Mouse (Mus musculus) forebrain, embryonic 11.5 days (tissue): ENCODE data around the gene Khk. TPM values are rescaled to one million over a fixed set of nuclear protein-coding genes. Genes with fewer than 3 reads are reported as not detected.
"Not testable (repeated sequence)": the region's sequence is repeated elsewhere in the genome, so short reads cannot be mapped to it uniquely, and the experiment has no call there.

ENCODE experiments used
- ATAC-seq: fragments of 200-750 bp; cut with Nextera tagmentation; replicated peaks from 2 replicates; pipeline ENCODE4 v1.8.0; 2017; ENCODE audit warnings: moderate TSS enrichment; ENCODE audit not compliant: low FRiP score
- DNase-seq: peaks from one replicate; pipeline ENCODE4 v3.0.0-alpha.2; 2017; ENCODE audit warnings: low spot score
- H3K27ac ChIP-seq: fragments of 300-500 bp; sonication (generic); 2 replicates; pipeline ENCODE4 v1.5.1; 2014; ENCODE audit warnings: low read depth, low read length
- H3K27me3 ChIP-seq: fragments of 300-500 bp; sonication (generic); 2 replicates; pipeline ENCODE4 v1.6.1; 2014; ENCODE audit warnings: mild to moderate bottlenecking, low read length, mixed read lengths; ENCODE audit not compliant: control insufficient read depth, insufficient read depth
- H3K36me3 ChIP-seq: fragments of 300-500 bp; sonication (generic); 2 replicates; pipeline ENCODE4 v1.6.1; 2014; ENCODE audit warnings: mild to moderate bottlenecking, low read length, moderate library complexity, mixed read lengths; ENCODE audit not compliant: control insufficient read depth, insufficient read depth
- H3K4me1 ChIP-seq: fragments of 300-500 bp; sonication (generic); replicated peaks from 2 replicates; pipeline ENCODE4 v1.6.1; 2014; ENCODE audit warnings: low read length, mixed read lengths; ENCODE audit not compliant: control insufficient read depth, insufficient read depth
- H3K4me2 ChIP-seq: fragments of 300-500 bp; sonication (generic); 2 replicates; pipeline ENCODE4 v1.6.1; 2014; ENCODE audit warnings: low read depth, mild to moderate bottlenecking, low read length, moderate library complexity, mixed read lengths; ENCODE audit not compliant: severe bottlenecking
- H3K4me3 ChIP-seq: fragments of 300-500 bp; sonication (generic); 2 replicates; pipeline ENCODE4 v1.5.1; 2014; ENCODE audit warnings: low read depth, low read length
- H3K9ac ChIP-seq: fragments of 300-500 bp; sonication (generic); 2 replicates; pipeline ENCODE4 v1.6.1; 2014; ENCODE audit warnings: low read length
- H3K9me3 ChIP-seq: fragments of 300-500 bp; sonication (generic); 2 replicates; pipeline ENCODE4 v1.6.1; 2016; ENCODE audit warnings: low read length, mixed read lengths; ENCODE audit not compliant: control insufficient read depth
- WGBS: fragments of 180-500 bp; shearing (Covaris S2); extraction: QIAGEN DNeasy Blood & Tissue Kit; methylation state at CpG from one replicate; pipeline ENCODE4 v1.1.7; 2014; 5-methylcytosine and 5-hydroxymethylcytosine counted together
- polyA plus RNA-seq: library from polyadenylated mRNA; unstranded; fragments of >200 nt; fragmentation: Nextera tagmentation; extraction: Ambion mirVana; gene quantifications from 2 replicates; pipeline ENCODE4 v1.2.1, GENCODE M21; 2014

The Khk gene
- polyA plus RNA-seq, result 6.9 and 7.1 TPM in 2 replicates

- Histone ChIP-seq H3K9ac (peak within 1 kb of the TSS; percentile 65), H3K9me3 (no peaks in the 10 kb centered on the region), H3K27me3 (no peaks in the 10 kb centered on the region), H3K4me1 (peaks cover 10% of the 10 kb centered on the region), H3K4me3 (peak within 1 kb of the TSS; percentile 45), H3K4me2 (peak within 1 kb of the TSS; percentile 77), H3K36me3 (no peaks in the 10 kb centered on the region), H3K27ac (peak within 1 kb of the TSS; percentile 71; the same call in 1 of the 2 replicates)
- ATAC-seq (peak; percentile 78), DNase-seq (peak; percentile 98)
- WGBS, result 1% methylated on average over 37 of the region's 40 CpGs
These were observed at the start of gene Khk for GRCm38 (mm10) chr5:30921256-30922033. TSS of gene Khk (plus strand) at chr5:30921431.

- Histone ChIP-seq H3K4me1 (peaks cover 8% of the 10 kb centered on the region; the same call in 1 of the 2 replicates), H3K36me3 (peaks cover 16% of the 10 kb centered on the region), H3K4me3 (no peak overlapping the region), H3K4me2 (no peak overlapping the region), H3K27me3 (no peaks in the 10 kb centered on the region), H3K27ac (no peak overlapping the region), H3K9ac (no peak overlapping the region), H3K9me3 (no peaks in the 10 kb centered on the region)
- 96% methylated on average over 9 of the region's 9 CpGs for WGBS
- DNase-seq (no peak), ATAC-seq (no peak)
These were observed 48.7 kb upstream of the Khk start for GRCm38 (mm10) chr5:30872574-30872973.

GRCm38 (mm10) chr5:30874365-30874764 lies 46.9 kb upstream of the Khk start:
- Histone ChIP-seq H3K27ac (no peak overlapping the region), H3K4me2 (no peak overlapping the region), H3K36me3 (peaks cover 16% of the 10 kb centered on the region), H3K4me3 (no peak overlapping the region), H3K4me1 (peaks cover 6% of the 10 kb centered on the region; the same call in 1 of the 2 replicates), H3K9ac (no peak overlapping the region), H3K9me3 (no peaks in the 10 kb centered on the region), H3K27me3 (no peaks in the 10 kb centered on the region)
- WGBS, result 89% methylated on average over 7 of the region's 7 CpGs
- no peak for DNase-seq
- no peak for ATAC-seq

GRCm38 (mm10) chr5:30878616-30879015 lies 42.6 kb upstream of the Khk start:
- H3K9me3 ChIP-seq, result no peaks in the 10 kb centered on the region
- ATAC-seq, result no peak

GRCm38 (mm10) chr5:30879347-30879943 lies 41.8 kb upstream of the Khk start:
- DNase-seq (no peak), ATAC-seq (no peak)
- H3K9me3 ChIP-seq, result no peaks in the 10 kb centered on the region
- no peak overlapping the region for H3K9ac ChIP-seq
- no peak overlapping the region for H3K27ac ChIP-seq
- 76% methylated on average over 5 of the region's 5 CpGs for WGBS
- H3K4me2 ChIP-seq, result no peak overlapping the region
- H3K36me3 ChIP-seq, result peaks cover 9% of the 10 kb centered on the region
- no peak overlapping the region for H3K4me3 ChIP-seq
- no peaks in the 10 kb centered on the region for H3K4me1 ChIP-seq
- H3K27me3 ChIP-seq, result no peaks in the 10 kb centered on the region

More at GRCm38 (mm10) chr5:30878616-30879015, 42.6 kb upstream of the Khk start:
- Histone ChIP-seq H3K4me3 (no peak overlapping the region), H3K4me1 (no peaks in the 10 kb centered on the region), H3K27ac (no peak overlapping the region), H3K27me3 (no peaks in the 10 kb centered on the region), H3K4me2 (no peak overlapping the region), H3K36me3 (peaks cover 9% of the 10 kb centered on the region), H3K9ac (no peak overlapping the region)
- no peak for DNase-seq
- 70% methylated on average over 6 of the region's 6 CpGs for WGBS

GRCm38 (mm10) chr5:30881839-30882238 lies 39.4 kb upstream of the Khk start:
- not testable (repeated sequence) for H3K4me2 ChIP-seq
- 85% methylated on average over 4 of the region's 4 CpGs for WGBS

GRCm38 (mm10) chr5:30886209-30886608 lies 35.0 kb upstream of the Khk start:
- Histone ChIP-seq H3K4me1 (peaks cover 3% of the 10 kb centered on the region; the same call in 1 of the 2 replicates), H3K27ac (no peak overlapping the region), H3K9me3 (no peaks in the 10 kb centered on the region), H3K27me3 (no peaks in the 10 kb centered on the region), H3K4me2 (no peak overlapping the region), H3K4me3 (no peak overlapping the region), H3K36me3 (no peaks in the 10 kb centered on the region), H3K9ac (no peak overlapping the region)
- 48% methylated on average over 4 of the region's 4 CpGs for WGBS
- DNase-seq (no peak), ATAC-seq (no peak)

More at GRCm38 (mm10) chr5:30881839-30882238, 39.4 kb upstream of the Khk start:
- not testable (repeated sequence) for H3K9me3 ChIP-seq, H3K36me3 ChIP-seq, H3K27ac ChIP-seq, DNase-seq, H3K27me3 ChIP-seq, H3K9ac ChIP-seq, ATAC-seq, H3K4me3 ChIP-seq, H3K4me1 ChIP-seq

GRCm38 (mm10) chr5:30886731-30887130 lies 34.5 kb upstream of the Khk start:
- H3K4me2 ChIP-seq, result peak overlapping the region; percentile 85
- H3K36me3 ChIP-seq, result peaks cover under 1% of the 10 kb centered on the region; the same call in 1 of the 2 replicates
- H3K9me3 ChIP-seq, result no peaks in the 10 kb centered on the region
- peaks cover 3% of the 10 kb centered on the region; the same call in 1 of the 2 replicates for H3K4me1 ChIP-seq
- no peak for DNase-seq
- H3K4me3 ChIP-seq, result peak overlapping the region; percentile 82
- no peak for ATAC-seq
- peak overlapping the region; percentile 69 for H3K9ac ChIP-seq
- H3K27ac ChIP-seq, result peak overlapping the region; percentile 94
- no peaks in the 10 kb centered on the region for H3K27me3 ChIP-seq
- 35% methylated on average over 5 of the region's 5 CpGs for WGBS
